Mouse (Mus musculus) intestine, embryonic 16.5 days (tissue): ENCODE measurements at regions not wholly inside any gene's neighbourhood (a gene's known extent, or its start where the extent isn't known, plus 50 kb on each side); places are given as distances from the start of the nearest gene placed in this dataset.
A peak's percentile ranks its signal among the peaks of the same experiment; 100 is the strongest.

Experiments used
- ATAC-seq: fragments of 200-750 bp; cut with Nextera tagmentation; 2 replicates; pipeline ENCODE4 v1.8.0; 2017; ENCODE audit warnings: moderate TSS enrichment, moderate library complexity
- H3K27ac ChIP-seq: fragments of 300-500 bp; sonication (generic); 2 replicates; pipeline ENCODE4 v1.5.1; 2014; ENCODE audit warnings: mild to moderate bottlenecking, low read length
- H3K27me3 ChIP-seq: fragments of 300-500 bp; sonication (generic); replicated peaks from 2 replicates; pipeline ENCODE4 v1.6.1; 2014; ENCODE audit warnings: low read length, control low read depth, mixed read lengths; ENCODE audit not compliant: control insufficient read depth, insufficient read depth
- H3K36me3 ChIP-seq: fragments of 300-500 bp; sonication (generic); 2 replicates; pipeline ENCODE4 v1.6.1; 2014; ENCODE audit warnings: low read length, control low read depth; ENCODE audit not compliant: control insufficient read depth, insufficient read depth
- H3K4me1 ChIP-seq: fragments of 300-500 bp; sonication (generic); 2 replicates; pipeline ENCODE4 v1.6.1; 2014; ENCODE audit warnings: low read length, control low read depth, mixed read lengths; ENCODE audit not compliant: control insufficient read depth, insufficient read depth
- H3K4me2 ChIP-seq: fragments of 300-500 bp; sonication (generic); 2 replicates; pipeline ENCODE4 v1.6.1; 2014; ENCODE audit warnings: low read depth, low read length, control low read depth
- H3K4me3 ChIP-seq: fragments of 300-500 bp; sonication (generic); 2 replicates; pipeline ENCODE4 v1.5.1; 2014; ENCODE audit warnings: mild to moderate bottlenecking, low read length
- H3K9ac ChIP-seq: fragments of 300-500 bp; sonication (generic); 2 replicates; pipeline ENCODE4 v1.6.1; 2014; ENCODE audit warnings: low read depth, low read length
- H3K9me3 ChIP-seq: fragments of 300-500 bp; sonication (generic); 2 replicates; pipeline ENCODE4 v1.6.1; 2016; ENCODE audit warnings: low read length, control low read depth; ENCODE audit not compliant: control insufficient read depth
- WGBS: fragments of 180-500 bp; shearing (Covaris S2); extraction: QIAGEN DNeasy Blood & Tissue Kit; methylation state at CpG from one replicate; pipeline ENCODE4 v1.1.7; 2014; 5-methylcytosine and 5-hydroxymethylcytosine counted together

- H3K27me3 ChIP-seq = no peaks in the 10 kb centered on the region
- H3K9ac ChIP-seq = no peak overlapping the region
- H3K9me3 ChIP-seq = no peaks in the 10 kb centered on the region
- H3K4me3 ChIP-seq = no peak overlapping the region
- no peak overlapping the region for H3K4me2 ChIP-seq
- no peak overlapping the region for H3K27ac ChIP-seq
- ATAC-seq = no peak
- WGBS = 91% methylated on average over 3 of the region's 3 CpGs
- H3K36me3 ChIP-seq = no peaks in the 10 kb centered on the region
- H3K4me1 ChIP-seq = no peaks in the 10 kb centered on the region
Measured at GRCm38 (mm10) chr5:43039525-43039924, 193.4 kb upstream of the Cpeb2 start.

GRCm38 (mm10) chr5:43042585-43042984 is 190.4 kb upstream of the Cpeb2 start:
- no peaks in the 10 kb centered on the region for H3K36me3 ChIP-seq
- H3K27me3 ChIP-seq = no peaks in the 10 kb centered on the region
- no peak overlapping the region for H3K9ac ChIP-seq
- no peak overlapping the region for H3K4me3 ChIP-seq
- H3K4me1 ChIP-seq = no peaks in the 10 kb centered on the region
- WGBS = 83% methylated on average over 3 of the region's 3 CpGs
- no peak overlapping the region for H3K4me2 ChIP-seq
- no peaks in the 10 kb centered on the region for H3K9me3 ChIP-seq
- ATAC-seq = no peak
- no peak overlapping the region for H3K27ac ChIP-seq

DNA sequence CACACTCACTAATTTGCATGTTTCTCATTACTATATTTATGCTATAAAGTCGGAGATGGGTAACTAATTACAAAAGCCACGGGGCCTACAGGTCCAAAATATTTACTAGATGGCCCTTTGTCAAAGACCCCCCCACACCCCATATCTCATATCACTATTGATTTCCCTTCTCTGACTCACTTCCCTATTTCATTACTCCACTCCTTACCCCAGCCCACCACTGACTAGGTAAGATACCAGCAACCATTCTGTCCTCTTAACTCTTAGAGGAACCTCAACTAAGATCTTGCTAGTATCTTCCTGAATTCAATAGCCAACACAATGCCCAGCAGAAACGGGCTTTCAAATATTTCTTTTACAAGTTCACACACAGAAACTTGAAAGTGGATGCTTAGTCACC is 187.1 kb upstream of the Cpeb2 start:
- no peaks in the 10 kb centered on the region for H3K27me3 ChIP-seq
- H3K4me2 ChIP-seq = no peak overlapping the region
- WGBS = 86% methylated on average over 3 of the region's 3 CpGs
- no peaks in the 10 kb centered on the region for H3K36me3 ChIP-seq
- H3K9me3 ChIP-seq = no peaks in the 10 kb centered on the region
- no peaks in the 10 kb centered on the region for H3K4me1 ChIP-seq
- no peak for ATAC-seq
- H3K4me3 ChIP-seq = no peak overlapping the region
- no peak overlapping the region for H3K27ac ChIP-seq
- H3K9ac ChIP-seq = no peak overlapping the region

DNA sequence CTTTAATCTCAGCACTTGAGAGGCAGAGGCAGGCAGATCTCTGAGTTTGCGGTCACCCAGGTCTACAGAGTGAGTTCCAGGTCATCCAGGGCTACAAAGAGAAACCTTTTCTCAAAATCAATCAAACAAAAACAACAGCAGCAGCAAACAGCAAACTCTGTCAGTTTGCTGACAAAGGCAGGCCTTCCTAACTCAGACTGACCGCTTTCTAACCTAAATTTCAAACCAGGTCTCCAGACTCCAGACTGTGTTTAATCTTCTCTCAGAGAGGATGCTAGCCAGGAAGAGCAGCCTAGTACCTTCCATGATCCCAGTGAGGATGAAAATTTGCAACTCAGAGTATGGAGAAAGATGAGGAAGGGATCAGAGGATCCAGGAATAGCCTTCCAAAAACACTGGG is 185.7 kb upstream of the Cpeb2 start:
- H3K9me3 ChIP-seq = no peaks in the 10 kb centered on the region
- no peaks in the 10 kb centered on the region for H3K36me3 ChIP-seq
- ATAC-seq = no peak
- H3K4me3 ChIP-seq = no peak overlapping the region
- H3K9ac ChIP-seq = no peak overlapping the region
- H3K27ac ChIP-seq = no peak overlapping the region
- H3K27me3 ChIP-seq = no peaks in the 10 kb centered on the region
- no peak overlapping the region for H3K4me2 ChIP-seq
- H3K4me1 ChIP-seq = no peaks in the 10 kb centered on the region
- 97% methylated on average over 2 of the region's 2 CpGs for WGBS

- ATAC-seq = no peak
- Histone ChIP-seq H3K27me3 (no peaks in the 10 kb centered on the region), H3K27ac (no peak overlapping the region), H3K9ac (no peak overlapping the region), H3K4me3 (no peak overlapping the region), H3K4me1 (no peaks in the 10 kb centered on the region), H3K36me3 (no peaks in the 10 kb centered on the region), H3K9me3 (no peaks in the 10 kb centered on the region), H3K4me2 (no peak overlapping the region)
- 82% methylated on average over 8 of the region's 8 CpGs for WGBS
Measured at GRCm38 (mm10) chr5:43048196-43049050, 184.5 kb upstream of the Cpeb2 start.

- H3K27ac ChIP-seq = no peak overlapping the region
- 82% methylated on average over 4 of the region's 4 CpGs for WGBS
- no peaks in the 10 kb centered on the region for H3K27me3 ChIP-seq
- no peaks in the 10 kb centered on the region for H3K36me3 ChIP-seq
- no peak for ATAC-seq
- no peaks in the 10 kb centered on the region for H3K9me3 ChIP-seq
- H3K4me2 ChIP-seq = no peak overlapping the region
- no peak overlapping the region for H3K9ac ChIP-seq
- H3K4me1 ChIP-seq = no peaks in the 10 kb centered on the region
- H3K4me3 ChIP-seq = no peak overlapping the region
Measured at GRCm38 (mm10) chr5:43049381-43050301, 183.3 kb upstream of the Cpeb2 start.

- 88% methylated on average over 7 of the region's 7 CpGs for WGBS
- ATAC-seq = no peak
- no peaks in the 10 kb centered on the region for H3K4me1 ChIP-seq
- H3K27ac ChIP-seq = no peak overlapping the region
- H3K9ac ChIP-seq = no peak overlapping the region
- no peak overlapping the region for H3K4me3 ChIP-seq
- H3K4me2 ChIP-seq = no peak overlapping the region
- no peaks in the 10 kb centered on the region for H3K36me3 ChIP-seq
- H3K9me3 ChIP-seq = no peaks in the 10 kb centered on the region
- H3K27me3 ChIP-seq = no peaks in the 10 kb centered on the region
Measured at GRCm38 (mm10) chr5:43050961-43051517, 181.9 kb upstream of the Cpeb2 start.

- H3K9me3 ChIP-seq = no peaks in the 10 kb centered on the region
- H3K4me2 ChIP-seq = no peak overlapping the region
- no peaks in the 10 kb centered on the region for H3K27me3 ChIP-seq
- H3K4me1 ChIP-seq = no peaks in the 10 kb centered on the region
- H3K4me3 ChIP-seq = no peak overlapping the region
- WGBS = 25% methylated on average over 1 of the region's 1 CpGs
- no peaks in the 10 kb centered on the region for H3K36me3 ChIP-seq
- ATAC-seq = peak; percentile 53
- no peak overlapping the region for H3K9ac ChIP-seq
- H3K27ac ChIP-seq = no peak overlapping the region
Measured at GRCm38 (mm10) chr5:43052668-43053067, 180.3 kb upstream of the Cpeb2 start.

DNA sequence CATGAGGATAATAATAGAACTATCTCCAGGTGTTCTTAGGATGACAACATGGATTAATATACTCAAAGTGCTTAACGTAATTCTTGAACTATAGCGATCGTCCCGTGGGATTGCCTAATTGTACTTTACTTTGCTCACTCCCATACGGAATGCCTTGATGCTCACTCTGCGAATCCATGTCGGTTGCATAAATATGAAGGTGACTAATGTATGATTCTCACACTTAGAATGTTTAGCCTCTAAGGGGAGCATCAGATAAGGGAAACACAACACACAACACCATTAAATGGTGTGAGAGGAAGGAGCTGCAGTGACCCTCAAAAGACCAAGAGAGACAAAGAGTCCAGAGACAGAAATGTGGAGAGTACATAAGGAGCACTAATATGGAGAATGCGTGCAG is 178.4 kb upstream of the Cpeb2 start:
- no peak for ATAC-seq
- H3K36me3 ChIP-seq = no peaks in the 10 kb centered on the region
- no peaks in the 10 kb centered on the region for H3K4me1 ChIP-seq
- no peaks in the 10 kb centered on the region for H3K27me3 ChIP-seq
- H3K9me3 ChIP-seq = no peaks in the 10 kb centered on the region
- 96% methylated on average over 8 of the region's 8 CpGs for WGBS
- H3K9ac ChIP-seq = no peak overlapping the region
- H3K4me2 ChIP-seq = no peak overlapping the region
- no peak overlapping the region for H3K4me3 ChIP-seq
- no peak overlapping the region for H3K27ac ChIP-seq
